Mouse (Mus musculus) ES-Bruce4 (cell line): Measurements from ENCODE around the gene Gm3336. TPM values are rescaled to one million over a fixed set of nuclear protein-coding genes. Genes with fewer than 3 reads are reported as not detected.

Source experiments
- H3K27ac ChIP-seq: 2 replicates; pipeline ENCODE4 v1.5.1; 2012; ENCODE audit warnings: low read length, inconsistent platforms; ENCODE audit not compliant: insufficient read depth
- H3K27me3 ChIP-seq: 2 replicates; pipeline ENCODE4 v1.6.1; 2012; ENCODE audit warnings: mild to moderate bottlenecking, low read length, inconsistent platforms; ENCODE audit not compliant: control insufficient read depth, poor library complexity, insufficient read depth, severe bottlenecking
- H3K36me3 ChIP-seq: 2 replicates; pipeline ENCODE4 v1.6.1; 2012; ENCODE audit warnings: inconsistent platforms, mild to moderate bottlenecking, low read length, moderate library complexity; ENCODE audit not compliant: control insufficient read depth, poor library complexity, insufficient read depth, severe bottlenecking
- H3K4me1 ChIP-seq: one replicate; pipeline ENCODE4 v1.8.1; 2011; ENCODE audit warnings: low read length; ENCODE audit not compliant: control insufficient read depth, insufficient read depth
- H3K4me3 ChIP-seq: 2 replicates; pipeline ENCODE4 v1.5.1; 2011; ENCODE audit warnings: low read depth, mild to moderate bottlenecking, low read length
- H3K9ac ChIP-seq: 2 replicates; pipeline ENCODE4 v1.6.1; 2012; ENCODE audit warnings: low read depth, mild to moderate bottlenecking, inconsistent platforms; ENCODE audit not compliant: poor library complexity, severe bottlenecking
- H3K9me3 ChIP-seq: replicated peaks from 2 replicates; pipeline ENCODE4 v1.6.1; 2012; ENCODE audit warnings: mild to moderate bottlenecking, low read length, inconsistent platforms; ENCODE audit not compliant: control insufficient read depth, poor library complexity, insufficient read depth, severe bottlenecking
- CTCF ChIP-seq: IDR thresholded peaks from one replicate; pipeline ENCODE4 v1.8.1; 2011; ENCODE audit warnings: low read depth, low read length
- EP300 ChIP-seq: IDR thresholded peaks from 2 replicates; pipeline ENCODE4 v1.6.1; 2011; ENCODE audit warnings: low read depth, low read length; ENCODE audit not compliant: insufficient read depth
- POLR2A ChIP-seq: IDR thresholded peaks from one replicate; pipeline ENCODE4 v1.8.1; 2011; ENCODE audit warnings: low read length; ENCODE audit not compliant: insufficient read depth
- polyA plus RNA-seq: library from polyadenylated mRNA; stranded (reverse); fragments of >200 nt; gene quantifications from 2 replicates; pipeline ENCODE4 v1.2.4, GENCODE M21; 2011; ENCODE audit warnings: low read depth; ENCODE audit not compliant: missing spikeins, insufficient read depth, insufficient read length

Gene Gm3336
- polyA plus RNA-seq, 1 experiment: 2.5 TPM

GRCm38 (mm10) chr8:70743656-70744590 lies 25.6 kb downstream of the Gm3336 start:
- Histone ChIP-seq H3K27ac (no peak overlapping the region), H3K4me1 (no peaks in the 10 kb centered on the region), H3K27me3 (no peaks in the 10 kb centered on the region), H3K36me3 (no peaks in the 10 kb centered on the region), H3K4me3 (peak overlapping the region; percentile 58), H3K9me3 (no peaks in the 10 kb centered on the region), H3K9ac (peak overlapping the region; percentile 64)
- TF ChIP-seq CTCF: no peak
- TF ChIP-seq EP300: no peak

- Histone ChIP-seq H3K9me3 (no peaks in the 10 kb centered on the region), H3K4me3 (no peak overlapping the region), H3K9ac (no peak overlapping the region), H3K4me1 (no peaks in the 10 kb centered on the region), H3K36me3 (no peaks in the 10 kb centered on the region), H3K27me3 (no peaks in the 10 kb centered on the region), H3K27ac (no peak overlapping the region)
- no peak for TF ChIP-seq CTCF
- TF ChIP-seq POLR2A: no peak
- TF ChIP-seq EP300: no peak
Measured at GRCm38 (mm10) chr8:70744806-70745205, 26.5 kb downstream of the Gm3336 start.

DNA sequence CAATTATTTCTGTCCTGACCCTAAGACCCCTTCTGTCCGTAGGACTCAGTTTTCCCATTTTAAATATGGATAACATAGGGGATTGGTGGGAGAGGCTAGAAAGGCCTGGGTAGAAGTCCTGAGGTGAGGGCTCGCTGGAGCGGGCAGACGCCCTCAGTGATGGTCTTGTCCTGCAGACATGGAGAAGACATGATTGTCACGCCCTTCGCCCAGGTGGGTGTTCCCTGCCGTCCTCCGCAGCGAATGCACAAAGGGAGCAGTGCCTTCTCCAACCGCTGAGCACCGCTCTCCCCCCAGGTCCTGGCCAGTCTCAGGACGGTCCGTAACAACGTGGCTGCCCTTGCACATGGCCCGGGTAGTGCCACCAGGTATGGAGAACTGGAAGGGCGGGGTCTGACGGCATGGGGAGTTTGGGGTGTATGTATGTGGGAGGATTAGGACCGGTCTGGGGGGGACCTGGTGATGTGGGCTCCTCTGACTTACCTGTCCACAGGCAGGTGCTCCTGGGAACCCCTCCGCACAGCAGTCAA lies 27.4 kb downstream of the Gm3336 start:
- H3K9ac ChIP-seq: no peak overlapping the region
- H3K27ac ChIP-seq: no peak overlapping the region

DNA sequence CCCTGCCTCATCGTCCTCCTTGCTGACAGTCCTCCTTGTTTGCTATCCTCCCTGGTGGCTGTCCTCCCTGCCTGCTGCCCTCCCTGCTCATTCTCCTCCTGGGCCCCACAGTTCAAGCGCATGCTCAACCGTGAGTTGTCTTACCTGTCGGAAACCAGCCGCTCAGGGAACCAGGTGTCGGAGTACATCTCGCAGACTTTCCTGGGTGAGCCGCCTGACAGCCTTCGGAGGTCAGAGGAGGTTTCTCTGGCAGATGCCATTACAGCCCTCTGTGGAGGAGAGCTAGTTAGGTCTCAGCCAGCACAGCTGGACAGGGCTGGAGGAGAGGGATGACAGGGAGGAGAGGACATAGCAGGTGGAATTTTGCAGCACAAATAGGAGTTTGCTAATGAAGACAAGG lies 28.3 kb downstream of the Gm3336 start:
- H3K36me3 ChIP-seq: no peaks in the 10 kb centered on the region
- no peaks in the 10 kb centered on the region for H3K4me1 ChIP-seq
- no peaks in the 10 kb centered on the region for H3K27me3 ChIP-seq
- TF ChIP-seq POLR2A (no peak), EP300 (no peak), CTCF (no peak)
- no peaks in the 10 kb centered on the region for H3K9me3 ChIP-seq
- no peak overlapping the region for H3K9ac ChIP-seq
- no peak overlapping the region for H3K27ac ChIP-seq
- no peak overlapping the region for H3K4me3 ChIP-seq

More for the DNA sequence above, 27.4 kb downstream of the Gm3336 start:
- H3K27me3 ChIP-seq: no peaks in the 10 kb centered on the region
- H3K4me1 ChIP-seq: no peaks in the 10 kb centered on the region
- no peak overlapping the region for H3K4me3 ChIP-seq
- no peaks in the 10 kb centered on the region for H3K36me3 ChIP-seq
- no peaks in the 10 kb centered on the region for H3K9me3 ChIP-seq
- TF ChIP-seq EP300: no peak
- TF ChIP-seq CTCF: no peak
- TF ChIP-seq POLR2A: no peak

DNA sequence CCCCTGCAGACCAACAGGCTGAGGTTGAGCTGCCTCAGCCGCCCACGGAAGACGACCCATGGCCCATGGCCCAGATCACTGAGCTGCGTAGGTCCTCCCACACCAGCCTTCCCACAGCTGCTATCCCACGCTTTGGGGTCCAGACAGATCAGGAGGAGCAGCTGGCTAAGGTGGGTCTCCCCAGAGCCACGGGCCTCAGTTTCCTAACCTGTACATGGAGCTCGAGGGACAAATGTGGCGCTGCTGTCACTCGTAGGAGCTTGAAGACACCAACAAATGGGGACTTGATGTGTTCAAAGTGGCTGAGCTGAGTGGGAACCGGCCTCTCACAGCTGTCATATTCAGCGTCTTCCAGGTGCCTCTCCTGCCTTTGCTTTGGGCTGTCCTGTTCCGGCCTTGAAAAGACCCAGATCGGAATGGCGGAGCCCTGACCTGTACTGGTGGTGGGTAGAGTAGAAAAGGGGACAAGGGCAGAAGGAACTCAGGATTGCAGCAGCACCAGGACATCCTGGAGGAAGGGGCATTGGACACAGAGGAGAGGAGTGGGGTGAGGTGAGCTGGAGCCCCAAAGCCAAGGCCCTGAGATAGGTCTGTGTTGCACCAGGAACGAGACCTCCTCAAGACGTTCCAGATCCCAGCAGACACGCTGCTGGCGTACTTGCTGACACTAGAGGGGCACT lies 29.0 kb downstream of the Gm3336 start:
- Histone ChIP-seq H3K4me3 (no peak overlapping the region), H3K27ac (no peak overlapping the region), H3K9ac (no peak overlapping the region), H3K4me1 (no peaks in the 10 kb centered on the region), H3K9me3 (no peaks in the 10 kb centered on the region), H3K36me3 (no peaks in the 10 kb centered on the region), H3K27me3 (no peaks in the 10 kb centered on the region)
- TF ChIP-seq EP300 (no peak), POLR2A (no peak), CTCF (no peak)
